Mouse (Mus musculus) left cerebral cortex, adult 18-20 months (tissue): Measurements from ENCODE around the gene Gm37240. TPM values are rescaled to one million over a fixed set of nuclear protein-coding genes. Genes with fewer than 3 reads are reported as not detected.
A peak's percentile ranks its signal among the peaks of the same experiment; 100 is the strongest.

Experiments used
- DNase-seq, 2 experiments: peaks; one replicate each; pipeline ENCODE4 v3.0.0; 2021 to 2022; ENCODE audit warnings: low spot score in 2 of 2, mixed read lengths in 1 of 2
- total RNA-seq, 2 experiments: library from RNA; stranded (reverse); gene quantifications; 2 replicates each; pipeline ENCODE4 v1.2.3; 2021

The Gm37240 gene
- total RNA-seq, 2 experiments from 2014 or later: 2.3 TPM; not detected in 1

DNA sequence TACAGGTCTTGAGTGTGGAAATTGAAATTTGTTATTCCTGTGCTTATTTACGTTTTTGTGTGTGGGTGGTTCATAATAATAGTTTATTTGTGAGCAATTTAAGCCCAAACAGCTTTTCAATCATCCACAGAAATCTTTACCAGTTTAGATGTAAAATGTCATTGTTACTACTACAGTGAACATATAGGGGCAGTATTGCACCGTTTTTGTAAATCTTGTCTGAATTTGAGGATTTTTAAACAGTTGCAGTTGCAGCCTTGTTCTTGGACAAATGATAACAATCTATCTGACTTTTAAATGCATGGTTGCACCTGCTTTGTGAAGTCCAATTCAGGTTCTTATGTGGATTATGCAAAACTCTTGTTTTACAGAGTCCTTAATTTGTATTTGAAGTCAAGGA is 951.1 kb downstream of the Gm37240 start:
- no peak for DNase-seq

DNA sequence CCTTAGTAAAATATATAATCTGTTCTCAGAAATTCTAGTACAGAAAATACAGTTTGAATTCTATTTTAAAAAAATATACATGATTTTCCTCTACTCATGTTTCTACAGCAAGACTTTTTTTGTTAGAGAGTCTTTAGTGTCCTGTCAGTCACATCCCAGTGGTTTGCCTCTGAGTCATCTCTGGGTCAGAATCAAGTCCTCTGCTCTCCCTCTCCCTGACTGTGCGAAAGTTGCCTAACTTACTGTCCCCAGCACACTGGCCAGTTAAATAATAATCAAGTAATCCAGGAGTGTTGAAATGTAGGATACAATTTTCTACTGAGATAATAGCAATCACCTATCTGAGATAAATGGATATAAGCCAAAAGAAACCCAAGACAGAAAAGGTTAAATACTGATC is 951.6 kb downstream of the Gm37240 start:
- DNase-seq: no peak

DNA sequence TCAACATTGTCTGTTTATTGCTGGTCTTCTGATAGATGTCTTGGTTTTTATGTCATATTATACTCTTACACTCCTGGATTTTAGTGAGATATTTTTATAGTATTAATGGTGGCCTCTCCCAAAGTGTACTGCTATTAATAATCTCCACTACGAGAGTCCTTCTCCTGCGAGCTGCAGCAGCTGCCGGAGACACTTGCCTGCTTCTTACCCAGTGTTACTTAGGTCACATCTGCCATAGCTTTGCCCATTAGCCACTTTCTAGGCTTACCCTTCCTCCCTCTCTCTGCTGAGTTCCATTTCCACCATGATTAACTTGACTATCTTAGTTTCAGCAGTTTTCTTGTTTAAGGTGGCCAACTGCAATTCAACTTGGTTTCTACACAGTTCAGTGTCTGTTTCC is 956.6 kb downstream of the Gm37240 start:
- no peak for DNase-seq

DNA sequence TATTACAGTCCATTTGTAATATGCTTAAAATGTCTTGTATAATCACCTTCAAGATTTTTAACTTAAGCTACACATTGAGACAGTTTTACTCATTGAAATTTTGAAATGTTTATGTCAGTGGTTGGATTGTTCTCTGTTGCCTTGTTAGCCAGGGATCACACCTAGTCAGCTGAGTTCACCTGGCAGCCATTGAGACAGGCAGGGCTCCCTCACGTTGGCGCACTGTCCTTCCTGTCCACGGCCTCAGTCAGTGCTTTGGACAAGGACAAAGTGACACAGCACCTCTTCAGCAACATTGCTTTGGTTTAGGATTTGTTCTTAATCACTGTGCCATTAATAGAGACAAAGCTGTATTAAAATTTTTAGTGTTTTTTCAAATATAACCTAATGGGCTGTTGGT is 958.1 kb downstream of the Gm37240 start:
- no peak for DNase-seq

DNA sequence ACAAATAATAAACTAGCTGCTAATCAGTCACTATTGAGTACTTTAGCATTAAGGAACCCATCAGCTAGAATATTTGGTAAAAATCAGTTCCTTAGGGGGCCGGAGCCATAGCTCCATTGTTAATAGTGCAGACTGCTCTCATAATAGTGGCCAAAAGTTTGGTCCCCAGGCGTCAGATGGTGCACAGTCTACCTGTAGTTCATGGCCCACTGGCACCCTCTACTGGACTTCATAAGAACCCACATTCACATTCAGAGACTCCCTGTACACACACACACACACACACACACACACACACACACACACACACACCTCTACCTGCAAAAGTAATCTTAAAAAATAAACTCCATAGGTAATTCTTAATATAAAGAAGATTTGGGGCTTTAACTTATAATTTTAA is 959.4 kb downstream of the Gm37240 start:
- DNase-seq: no peak

DNA sequence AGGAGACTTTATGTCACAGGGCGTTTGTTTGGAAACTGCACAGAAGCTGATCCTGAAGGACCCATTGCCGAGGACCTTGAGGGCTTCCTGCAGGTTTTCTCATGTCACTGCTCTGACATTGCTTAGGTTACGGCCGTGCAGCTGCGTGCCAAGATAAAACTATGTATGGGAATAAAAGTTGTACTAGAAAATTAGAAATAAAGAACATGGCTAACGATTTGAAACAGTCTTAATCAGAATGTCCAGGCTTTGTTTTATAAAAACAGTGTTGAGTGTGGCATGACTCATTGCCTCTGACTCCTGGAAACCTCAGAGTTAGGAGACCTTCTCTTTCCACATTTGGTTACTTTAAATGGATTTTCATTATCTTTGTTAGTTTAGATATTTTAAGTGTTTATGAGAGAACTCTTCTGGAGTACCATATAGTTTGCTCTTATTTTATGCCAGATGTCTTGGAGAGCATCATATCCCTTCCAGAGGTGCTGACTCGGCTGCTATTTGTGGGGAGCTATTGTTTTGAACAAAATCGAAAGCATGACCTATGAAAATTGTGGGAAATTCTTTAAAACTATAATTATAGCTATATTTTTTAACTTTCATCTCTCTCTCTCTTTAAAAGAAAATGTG is 960.0 kb downstream of the Gm37240 start:
- DNase-seq: no peak

DNA sequence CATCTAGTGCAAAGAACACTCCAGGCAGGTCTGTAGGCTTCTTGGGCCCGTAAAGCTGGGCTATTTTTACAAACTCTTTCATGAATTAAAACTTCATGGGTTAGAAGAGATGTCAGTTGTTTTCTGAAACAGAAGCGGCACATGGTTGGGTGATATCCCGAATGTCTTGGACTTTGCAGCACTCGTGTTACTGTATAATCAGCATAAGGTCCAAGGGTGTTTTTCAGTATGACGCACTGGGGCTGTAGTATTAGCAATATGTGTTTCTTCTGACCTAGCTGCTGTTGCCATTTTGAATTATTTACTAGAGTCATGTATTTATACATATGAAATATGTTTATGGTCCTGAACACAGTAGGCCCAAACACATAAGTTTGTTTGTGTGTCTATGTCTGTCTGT is 961.2 kb downstream of the Gm37240 start:
- no peak for DNase-seq

DNA sequence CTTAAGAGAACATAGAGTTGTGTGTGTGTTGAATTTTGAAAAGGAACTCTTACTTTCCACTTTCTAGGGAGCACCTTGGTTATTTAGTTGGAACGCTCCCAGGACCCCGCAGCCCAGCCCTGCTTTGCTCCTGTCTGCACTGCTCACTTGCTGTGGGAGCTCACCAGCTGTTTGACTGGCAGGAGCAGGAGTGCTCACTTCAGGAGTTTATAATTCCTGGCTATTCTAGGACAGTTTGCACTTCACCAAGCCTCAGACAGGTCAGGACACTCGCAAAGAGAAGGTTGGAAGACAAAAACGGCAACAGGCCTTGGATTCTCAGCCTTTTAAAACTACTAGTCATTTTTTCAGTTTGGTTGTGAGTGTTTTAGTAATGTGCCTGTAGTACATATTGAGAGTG is 962.1 kb downstream of the Gm37240 start:
- no peak for DNase-seq

DNA sequence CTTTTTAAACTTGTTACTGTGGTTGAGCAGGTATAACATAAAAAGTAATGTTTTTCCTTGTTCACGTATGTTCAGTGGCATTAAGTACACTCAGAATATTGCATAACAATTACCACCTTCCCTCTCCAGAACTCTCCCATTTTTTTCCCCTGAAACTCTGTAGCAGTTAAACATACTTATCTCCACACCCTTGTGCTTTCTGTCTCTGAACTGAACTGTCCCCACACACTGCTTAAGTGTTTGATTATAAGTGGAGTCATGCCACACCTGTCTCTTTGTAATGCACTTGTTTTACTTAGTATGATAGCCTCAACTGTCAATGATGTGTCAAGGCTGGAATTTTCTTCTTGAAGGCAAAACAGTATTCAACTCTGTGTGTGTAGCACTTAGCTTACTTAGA is 963.6 kb downstream of the Gm37240 start:
- DNase-seq: no peak

DNA sequence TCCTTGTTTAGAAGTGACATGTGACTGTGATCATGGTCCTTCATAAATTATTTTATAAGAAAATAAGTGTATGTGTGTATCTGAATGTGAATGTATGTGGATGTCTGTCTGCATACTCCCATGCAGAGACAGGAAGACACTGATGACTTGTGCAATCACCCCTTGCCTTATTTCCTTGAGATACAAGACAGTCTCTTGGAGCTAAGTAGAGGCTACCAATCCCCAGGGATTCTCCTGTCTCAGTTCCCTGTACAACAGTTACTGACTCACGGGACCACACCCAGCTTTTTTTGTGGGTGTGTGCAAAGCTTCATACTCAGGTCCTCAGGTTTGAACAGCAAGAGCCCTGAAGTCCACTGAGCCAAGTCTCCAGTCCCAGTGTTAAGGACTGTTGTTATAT is 964.1 kb downstream of the Gm37240 start:
- DNase-seq: no peak

DNA sequence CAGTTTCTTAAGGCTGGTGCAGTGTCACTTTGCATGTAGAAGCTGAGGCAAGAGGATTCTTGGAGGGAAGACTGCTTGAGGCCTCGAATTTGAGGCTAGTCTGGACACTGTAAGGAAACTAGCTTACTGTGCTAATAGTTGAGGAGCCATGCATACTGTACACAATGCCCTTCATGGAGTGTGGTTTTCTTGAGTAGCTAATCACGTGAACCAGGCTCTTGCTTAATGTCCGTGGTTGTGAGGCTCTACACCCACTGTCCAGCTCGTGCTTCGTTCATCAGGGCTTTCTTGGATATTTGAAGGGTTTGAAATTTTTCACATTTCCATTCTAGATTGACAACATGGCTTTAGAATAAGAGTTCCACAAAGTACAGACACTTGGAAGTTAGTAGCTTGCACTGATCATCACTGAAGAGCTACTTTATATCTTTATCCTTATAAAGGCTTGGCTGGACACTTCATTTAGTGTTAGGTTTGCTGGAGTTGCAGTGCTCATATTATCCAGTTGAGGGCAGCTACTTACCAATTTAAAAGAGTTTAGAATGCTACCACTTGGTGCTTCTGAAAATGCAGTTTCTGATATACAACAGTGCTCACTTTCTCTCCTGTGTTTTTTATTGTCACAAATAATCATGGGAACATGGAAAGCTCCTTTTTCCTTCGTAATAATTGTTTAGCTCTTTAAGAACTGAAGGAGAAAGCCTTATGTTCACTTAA is 965.5 kb downstream of the Gm37240 start:
- DNase-seq: peak; percentile 36 to 39

DNA sequence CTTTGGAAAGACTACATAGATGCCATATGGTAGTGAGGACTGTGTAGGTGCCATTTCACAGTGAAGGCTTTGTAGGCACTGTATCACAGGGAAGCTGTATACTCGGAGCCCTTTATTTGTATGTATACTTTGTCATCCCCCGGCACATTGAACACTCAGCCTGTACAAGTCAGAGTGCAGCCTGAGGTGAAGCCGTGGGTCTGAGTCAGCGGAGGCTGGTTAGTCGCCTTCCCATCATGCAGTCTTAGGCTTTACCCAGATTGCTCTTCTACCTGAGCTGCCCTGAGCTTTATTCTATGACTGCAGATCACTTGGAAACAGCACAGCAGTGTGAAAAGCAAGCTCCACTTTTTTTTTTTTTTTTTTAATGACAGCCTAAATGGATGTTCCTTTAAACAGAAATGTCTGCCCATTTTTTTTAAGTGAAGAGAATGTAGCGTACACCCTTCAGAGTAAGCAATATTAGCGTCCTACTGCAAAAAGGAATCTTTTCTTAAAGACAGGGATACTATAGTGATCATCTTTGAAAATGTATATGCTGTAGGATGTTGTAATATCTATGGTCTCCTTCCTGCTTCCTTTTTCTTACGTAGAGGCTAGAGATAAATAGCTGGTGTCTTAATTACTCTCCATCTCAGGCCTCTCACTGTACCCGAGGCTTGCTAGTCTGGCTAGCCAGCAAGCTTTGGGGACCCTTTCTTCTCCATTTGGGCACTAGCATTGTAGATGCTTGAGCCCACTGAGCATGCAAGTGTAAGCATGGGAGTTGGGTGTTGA is 969.2 kb downstream of the Gm37240 start:
- no peak for DNase-seq

DNA sequence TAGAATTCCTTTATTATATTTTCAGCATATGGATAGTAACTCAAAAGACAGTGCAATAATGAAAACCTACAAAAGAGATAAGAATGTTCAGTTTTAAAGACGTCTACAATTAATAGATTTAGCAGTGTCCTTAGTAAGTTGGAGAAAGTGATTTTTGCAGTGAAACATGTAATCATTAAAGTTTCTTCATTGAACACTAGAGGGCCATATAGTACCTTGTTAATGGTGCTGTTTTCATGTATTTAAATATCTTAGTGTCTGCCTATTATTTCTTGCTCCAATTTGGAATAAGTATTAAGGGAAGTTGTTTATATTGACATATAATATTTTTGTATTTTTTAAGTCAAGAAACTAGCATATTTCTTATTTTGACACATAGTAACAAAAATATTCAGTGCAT is 973.0 kb downstream of the Gm37240 start:
- no peak for DNase-seq

DNA sequence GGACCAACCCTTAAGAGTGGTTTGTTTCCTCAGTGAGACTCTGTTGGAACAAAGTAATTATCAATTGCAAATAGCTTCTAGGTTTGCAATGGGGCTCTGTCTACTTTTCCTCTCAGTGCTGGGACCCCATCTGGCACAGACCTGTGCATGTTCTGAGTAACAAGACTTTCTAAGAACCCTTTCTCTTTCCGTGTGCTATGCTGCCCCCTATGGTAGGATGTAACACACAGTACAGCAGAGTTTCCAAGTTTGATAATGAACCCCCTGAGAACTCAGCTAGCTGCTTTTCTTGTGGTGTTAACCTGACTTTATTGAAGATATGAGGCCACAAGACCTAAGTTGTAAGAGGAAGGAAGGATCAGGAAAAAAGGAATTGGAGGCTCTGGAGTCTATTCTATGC is 980.8 kb downstream of the Gm37240 start:
- DNase-seq: peak; percentile 14 to 17

DNA sequence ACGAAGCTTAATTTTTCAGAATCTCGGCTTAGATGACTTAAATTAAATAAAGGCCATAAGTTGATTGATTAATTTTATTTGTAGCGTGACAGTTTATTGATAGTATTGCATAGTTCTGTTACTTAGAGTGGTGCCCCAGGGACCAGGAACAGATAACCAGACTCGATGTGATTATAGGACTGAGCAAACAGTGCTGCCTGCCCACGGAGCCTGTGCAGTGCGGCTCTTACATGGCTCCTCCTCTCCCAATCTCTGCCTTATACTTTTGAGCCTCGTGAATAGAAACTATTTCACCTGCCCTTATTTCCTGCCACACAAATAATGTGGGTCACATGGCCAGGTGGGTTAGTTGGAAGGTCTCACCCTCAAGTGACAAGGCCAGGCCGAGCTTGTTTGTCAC is 989.4 kb downstream of the Gm37240 start:
- DNase-seq: no peak

DNA sequence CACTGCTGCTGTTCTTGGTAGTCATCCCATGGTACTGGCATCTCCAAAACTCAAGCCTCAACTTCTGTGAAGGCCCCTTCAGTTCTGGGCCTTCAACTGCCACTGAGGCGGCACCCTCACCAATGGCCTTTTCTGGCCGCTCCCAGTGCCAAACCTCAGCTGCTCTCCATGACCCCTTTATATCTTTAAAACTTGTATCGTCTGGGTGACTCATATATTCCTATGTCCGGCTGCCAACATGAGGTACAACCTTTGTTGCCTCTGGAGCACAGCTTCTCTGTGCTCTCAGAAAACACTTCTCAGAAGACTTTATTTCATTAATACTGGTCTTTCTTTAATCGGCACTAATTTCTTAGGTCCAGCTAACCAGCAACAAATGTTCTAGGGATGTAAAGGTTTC is 996.3 kb downstream of the Gm37240 start:
- DNase-seq: no peak

DNA sequence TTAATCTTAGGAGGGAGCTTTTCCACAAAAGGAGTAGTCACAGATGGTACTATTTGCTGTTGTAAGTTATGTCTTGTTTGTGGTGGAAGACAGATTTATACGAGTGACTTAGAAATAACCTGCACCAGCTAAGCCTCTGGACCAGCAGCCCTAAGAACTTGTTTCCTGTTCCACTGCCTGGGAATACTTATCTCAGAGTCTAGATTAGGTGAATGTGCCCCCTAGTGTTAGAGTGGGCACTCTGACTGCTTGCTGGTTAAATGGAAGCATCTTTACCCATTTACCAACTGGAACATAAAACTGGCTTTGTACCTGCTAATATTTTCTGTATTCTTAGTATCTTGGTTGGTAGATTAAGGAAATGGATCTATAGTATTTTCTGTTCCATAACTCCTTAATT is 997.7 kb downstream of the Gm37240 start:
- peak; percentile 11 for DNase-seq

DNA sequence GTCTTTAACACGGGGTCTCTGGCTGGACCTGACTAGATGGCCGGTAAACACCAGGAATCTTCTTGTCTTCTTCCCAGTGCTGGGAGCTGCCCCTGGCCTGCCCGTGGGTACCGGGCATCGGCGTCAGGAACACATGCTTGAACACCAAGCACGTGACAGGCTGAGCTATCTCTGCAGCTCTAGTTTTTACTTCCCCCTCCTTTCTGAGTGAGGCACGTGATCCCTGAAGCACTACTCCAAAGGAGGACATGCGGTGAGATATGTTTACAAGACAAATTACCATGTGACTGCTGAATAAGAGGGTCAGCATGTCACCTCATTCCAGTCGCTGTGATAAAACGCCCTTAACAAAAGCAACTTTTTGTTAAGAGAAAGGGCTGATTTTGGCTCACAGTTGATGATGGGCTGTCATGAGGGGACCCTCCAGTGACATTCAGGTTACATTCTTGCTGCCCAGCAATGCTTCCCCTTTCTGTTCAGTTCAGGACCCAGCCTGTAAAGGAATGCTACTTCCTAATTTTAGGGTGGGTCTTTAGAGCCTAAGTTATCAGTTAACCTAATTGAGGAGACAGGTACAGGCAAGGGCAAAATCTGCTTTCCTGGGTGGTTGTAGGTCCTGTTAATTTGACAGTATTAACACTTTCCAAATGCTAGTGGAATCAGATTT is 1003.4 kb downstream of the Gm37240 start:
- DNase-seq: no peak

DNA sequence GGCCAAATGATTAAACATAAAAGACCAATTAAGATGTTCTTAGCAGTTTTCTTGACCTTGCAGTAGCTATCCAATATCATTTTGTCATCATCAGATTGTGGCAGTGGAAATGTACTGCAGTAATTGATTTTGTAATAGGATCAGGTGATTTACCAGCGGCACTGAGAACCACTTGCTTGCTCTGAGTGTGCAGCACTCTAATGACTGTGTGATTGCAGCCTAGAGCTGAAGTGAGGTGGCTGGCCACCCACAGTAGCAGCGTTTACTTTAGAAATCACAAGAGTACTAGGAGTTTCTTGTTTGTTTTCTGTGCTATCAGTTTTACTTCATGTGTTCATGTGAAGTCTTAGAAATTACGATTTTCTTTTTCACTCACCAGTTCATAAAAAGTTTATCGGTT is 1011.1 kb downstream of the Gm37240 start:
- DNase-seq: no peak

DNA sequence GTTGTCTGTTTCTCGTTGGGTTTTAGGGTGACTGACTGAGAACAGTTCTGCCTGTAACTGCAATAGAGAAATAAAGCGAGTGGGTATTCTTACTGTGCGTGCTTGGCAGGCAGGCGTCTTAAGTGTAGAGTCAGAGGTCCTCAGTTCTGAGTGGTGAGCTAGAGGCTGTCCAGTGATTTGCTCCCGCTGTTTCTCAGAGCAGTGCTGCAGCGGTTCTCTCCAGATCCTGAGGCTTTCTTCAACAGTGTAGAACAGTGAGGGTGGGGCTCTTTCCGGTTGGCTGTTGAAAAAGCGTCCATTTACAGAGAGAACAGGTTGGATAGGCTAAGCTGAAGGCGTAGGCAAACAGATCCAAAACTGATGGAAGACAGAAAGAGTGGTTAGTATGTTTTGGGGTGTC is 1012.0 kb downstream of the Gm37240 start:
- no peak for DNase-seq

DNA sequence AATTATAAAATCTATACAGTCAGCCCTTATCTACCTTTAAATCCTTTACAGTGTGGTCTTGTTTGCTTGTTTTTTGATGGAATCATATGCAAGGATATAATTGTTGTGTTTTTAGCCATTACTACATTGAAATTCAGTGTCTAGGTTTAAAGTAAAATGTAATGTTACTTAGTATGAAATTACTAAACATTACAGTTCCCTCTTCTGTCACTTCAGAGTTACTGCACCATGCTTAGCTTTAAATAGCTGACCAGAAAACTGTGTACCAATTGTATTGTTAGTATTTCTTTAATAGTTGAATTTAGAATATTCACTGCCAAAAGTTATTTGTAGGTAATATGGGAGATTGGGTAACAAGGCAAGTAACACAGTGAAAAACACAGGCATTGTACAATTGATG is 1017.2 kb downstream of the Gm37240 start:
- DNase-seq: no peak

DNA sequence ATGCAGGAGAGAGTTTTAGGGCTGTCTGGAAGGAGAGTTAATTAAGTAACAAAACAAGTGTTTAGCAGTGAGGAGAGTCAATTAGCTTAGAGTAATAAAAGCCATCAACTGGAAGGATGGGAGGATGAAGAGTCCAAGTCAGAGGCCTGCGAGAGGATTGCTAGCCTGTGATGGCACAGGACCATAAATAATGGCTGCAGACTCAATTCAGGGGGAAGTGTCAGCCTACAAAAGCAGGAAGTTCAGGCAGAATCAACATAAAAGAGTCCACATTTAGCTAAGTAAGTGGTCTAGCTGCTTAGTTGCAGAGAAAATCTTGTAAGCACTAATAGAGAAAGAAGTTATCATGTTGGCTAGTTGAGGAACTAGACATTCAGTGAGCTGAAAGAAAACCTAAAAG is 1019.3 kb downstream of the Gm37240 start:
- no peak for DNase-seq
